Mouse (Mus musculus): Measurements from ENCODE around the gene Xylt1. TPM values are rescaled to one million over a fixed set of nuclear protein-coding genes. Genes with fewer than 3 reads are reported as not detected.

Gene Xylt1
- polyA plus RNA-seq, 1 experiment from 2014 or later: 0.75 TPM

GRCm38 (mm10) chr7:117375886-117376309 is 4.9 kb upstream of the Xylt1 start:
- no peak overlapping the region for H3K4me2 ChIP-seq (ENCODE audit: low read depth, low read length)
- no peak for ATAC-seq (ENCODE audit: low read depth)
- no peaks in the 10 kb centered on the region for H3K9me3 ChIP-seq (ENCODE audit: control insufficient read depth, low read length)
- H3K4me3 ChIP-seq (ENCODE audit: low read length): no peak overlapping the region
- H3K4me1 ChIP-seq (replicated peaks; ENCODE audit: control insufficient read depth, insufficient read depth, low read length): peaks cover 4% of the 10 kb centered on the region; the same call in 1 of the 2 replicates
- H3K27me3 ChIP-seq (ENCODE audit: control insufficient read depth, insufficient read depth, low read depth, low read length): peaks cover 7% of the 10 kb centered on the region
- H3K36me3 ChIP-seq (ENCODE audit: control insufficient read depth, insufficient read depth, low read length): no peaks in the 10 kb centered on the region
- 27% methylated on average over 9 of the region's 9 CpGs for WGBS
- H3K27ac ChIP-seq (ENCODE audit: low read length): no peak overlapping the region
- H3K9ac ChIP-seq (ENCODE audit: low read length): no peak overlapping the region

- Histone ChIP-seq H3K36me3 (ENCODE audit: control insufficient read depth, insufficient read depth, low read length) (no peaks in the 10 kb centered on the region), H3K9ac (ENCODE audit: low read length) (no peak overlapping the region), H3K4me1 (replicated peaks; ENCODE audit: control insufficient read depth, insufficient read depth, low read length) (peaks cover 11% of the 10 kb centered on the region), H3K27ac (ENCODE audit: low read length) (no peak overlapping the region), H3K9me3 (ENCODE audit: control insufficient read depth, low read length) (no peaks in the 10 kb centered on the region), H3K27me3 (ENCODE audit: control insufficient read depth, insufficient read depth, low read depth, low read length) (peaks cover 8% of the 10 kb centered on the region), H3K4me2 (ENCODE audit: low read depth, low read length) (no peak overlapping the region), H3K4me3 (ENCODE audit: low read length) (no peak overlapping the region)
- WGBS: 60% methylated on average over 3 of the region's 3 CpGs
- no peak for ATAC-seq (ENCODE audit: low read depth)
Measured at GRCm38 (mm10) chr7:117377138-117377537, 3.6 kb upstream of the Xylt1 start.

GRCm38 (mm10) chr7:117380036-117380417 is 752 bp upstream of the Xylt1 start:
- 4% methylated on average over 7 of the region's 7 CpGs for WGBS
- Histone ChIP-seq H3K27ac (ENCODE audit: low read length) (no peak overlapping the region), H3K4me3 (ENCODE audit: low read length) (peak overlapping the region; percentile 82)

GRCm38 (mm10) chr7:117381188-117381981 is 606 bp downstream of the Xylt1 start:
- Histone ChIP-seq H3K27me3 (ENCODE audit: control insufficient read depth, insufficient read depth, low read depth, low read length) (peaks cover 10% of the 10 kb centered on the region), H3K4me3 (ENCODE audit: low read length) (peak overlapping the region; percentile 82), H3K9me3 (ENCODE audit: control insufficient read depth, low read length) (no peaks in the 10 kb centered on the region), H3K36me3 (ENCODE audit: control insufficient read depth, insufficient read depth, low read length) (no peaks in the 10 kb centered on the region), H3K27ac (ENCODE audit: low read length) (peak overlapping the region; percentile 68), H3K4me2 (ENCODE audit: low read depth, low read length) (peak overlapping the region; percentile 96), H3K4me1 (replicated peaks; ENCODE audit: control insufficient read depth, insufficient read depth, low read length) (peaks cover 22% of the 10 kb centered on the region), H3K9ac (ENCODE audit: low read length) (peak overlapping the region; percentile 85)
- WGBS: under 1% methylated on average over 57 of the region's 64 CpGs
- peak; percentile 73 for ATAC-seq (ENCODE audit: low read depth)

More at GRCm38 (mm10) chr7:117380036-117380417, 752 bp upstream of the Xylt1 start:
- Histone ChIP-seq H3K9me3 (ENCODE audit: control insufficient read depth, low read length) (no peaks in the 10 kb centered on the region), H3K27me3 (ENCODE audit: control insufficient read depth, insufficient read depth, low read depth, low read length) (peaks cover 10% of the 10 kb centered on the region), H3K4me1 (replicated peaks; ENCODE audit: control insufficient read depth, insufficient read depth, low read length) (peaks cover 22% of the 10 kb centered on the region), H3K36me3 (ENCODE audit: control insufficient read depth, insufficient read depth, low read length) (no peaks in the 10 kb centered on the region), H3K9ac (ENCODE audit: low read length) (peak overlapping the region; percentile 85), H3K4me2 (ENCODE audit: low read depth, low read length) (peak overlapping the region; percentile 96)
- no peak for ATAC-seq (ENCODE audit: low read depth)

- Histone ChIP-seq H3K4me1 (replicated peaks; ENCODE audit: control insufficient read depth, insufficient read depth, low read length) (peaks cover 22% of the 10 kb centered on the region), H3K4me3 (ENCODE audit: low read length) (peak overlapping the region; percentile 82), H3K27ac (ENCODE audit: low read length) (no peak overlapping the region), H3K4me2 (ENCODE audit: low read depth, low read length) (peak overlapping the region; percentile 96), H3K36me3 (ENCODE audit: control insufficient read depth, insufficient read depth, low read length) (no peaks in the 10 kb centered on the region), H3K9me3 (ENCODE audit: control insufficient read depth, low read length) (no peaks in the 10 kb centered on the region), H3K27me3 (ENCODE audit: control insufficient read depth, insufficient read depth, low read depth, low read length) (peaks cover 10% of the 10 kb centered on the region), H3K9ac (ENCODE audit: low read length) (peak overlapping the region; percentile 85)
- ATAC-seq (ENCODE audit: low read depth): no peak
- WGBS: 29% methylated on average over 2 of the region's 2 CpGs
Measured at GRCm38 (mm10) chr7:117382006-117382405, 1.2 kb downstream of the Xylt1 start.

GRCm38 (mm10) chr7:117383147-117383940 is 2.6 kb downstream of the Xylt1 start:
- peaks cover 22% of the 10 kb centered on the region for H3K4me1 ChIP-seq (replicated peaks; ENCODE audit: control insufficient read depth, insufficient read depth, low read length)
- peaks cover 10% of the 10 kb centered on the region for H3K27me3 ChIP-seq (ENCODE audit: control insufficient read depth, insufficient read depth, low read depth, low read length)
- no peaks in the 10 kb centered on the region for H3K36me3 ChIP-seq (ENCODE audit: control insufficient read depth, insufficient read depth, low read length)
- no peak overlapping the region for H3K9ac ChIP-seq (ENCODE audit: low read length)
- ATAC-seq (ENCODE audit: low read depth): no peak
- no peak overlapping the region for H3K27ac ChIP-seq (ENCODE audit: low read length)
- H3K4me2 ChIP-seq (ENCODE audit: low read depth, low read length): peak overlapping the region; percentile 11; the same call in 1 of the 2 replicates
- WGBS: 57% methylated on average over 7 of the region's 7 CpGs
- no peak overlapping the region for H3K4me3 ChIP-seq (ENCODE audit: low read length)
- H3K9me3 ChIP-seq (ENCODE audit: control insufficient read depth, low read length): no peaks in the 10 kb centered on the region

GRCm38 (mm10) chr7:117386376-117386775 is 5.6 kb downstream of the Xylt1 start:
- peaks cover 17% of the 10 kb centered on the region for H3K4me1 ChIP-seq (replicated peaks; ENCODE audit: control insufficient read depth, insufficient read depth, low read length)
- 81% methylated on average over 4 of the region's 4 CpGs for WGBS
- no peaks in the 10 kb centered on the region for H3K36me3 ChIP-seq (ENCODE audit: control insufficient read depth, insufficient read depth, low read length)
- H3K27me3 ChIP-seq (ENCODE audit: control insufficient read depth, insufficient read depth, low read depth, low read length): peaks cover 2% of the 10 kb centered on the region
- no peak overlapping the region for H3K9ac ChIP-seq (ENCODE audit: low read length)
- no peak for ATAC-seq (ENCODE audit: low read depth)
- H3K4me2 ChIP-seq (ENCODE audit: low read depth, low read length): no peak overlapping the region
- H3K4me3 ChIP-seq (ENCODE audit: low read length): no peak overlapping the region
- no peak overlapping the region for H3K27ac ChIP-seq (ENCODE audit: low read length)
- no peaks in the 10 kb centered on the region for H3K9me3 ChIP-seq (ENCODE audit: control insufficient read depth, low read length)

GRCm38 (mm10) chr7:117388284-117388988 is 7.7 kb downstream of the Xylt1 start:
- WGBS: 84% methylated on average over 9 of the region's 9 CpGs
- no peak for ATAC-seq (ENCODE audit: low read depth)

GRCm38 (mm10) chr7:117389048-117389447 is 8.3 kb downstream of the Xylt1 start:
- no peaks in the 10 kb centered on the region for H3K27me3 ChIP-seq (ENCODE audit: control insufficient read depth, insufficient read depth, low read depth, low read length)
- WGBS: 55% methylated on average over 3 of the region's 3 CpGs
- no peaks in the 10 kb centered on the region for H3K36me3 ChIP-seq (ENCODE audit: control insufficient read depth, insufficient read depth, low read length)
- no peaks in the 10 kb centered on the region for H3K9me3 ChIP-seq (ENCODE audit: control insufficient read depth, low read length)
- H3K4me3 ChIP-seq (ENCODE audit: low read length): no peak overlapping the region
- no peak overlapping the region for H3K4me2 ChIP-seq (ENCODE audit: low read depth, low read length)
- peaks cover 11% of the 10 kb centered on the region for H3K4me1 ChIP-seq (replicated peaks; ENCODE audit: control insufficient read depth, insufficient read depth, low read length)
- H3K27ac ChIP-seq (ENCODE audit: low read length): no peak overlapping the region
- no peak overlapping the region for H3K9ac ChIP-seq (ENCODE audit: low read length)
- ATAC-seq (ENCODE audit: low read depth): no peak

More at GRCm38 (mm10) chr7:117388284-117388988, 7.7 kb downstream of the Xylt1 start:
- no peak overlapping the region for H3K4me2 ChIP-seq (ENCODE audit: low read depth, low read length)
- H3K36me3 ChIP-seq (ENCODE audit: control insufficient read depth, insufficient read depth, low read length): no peaks in the 10 kb centered on the region
- H3K9ac ChIP-seq (ENCODE audit: low read length): no peak overlapping the region
- no peaks in the 10 kb centered on the region for H3K9me3 ChIP-seq (ENCODE audit: control insufficient read depth, low read length)
- peaks cover 11% of the 10 kb centered on the region for H3K4me1 ChIP-seq (replicated peaks; ENCODE audit: control insufficient read depth, insufficient read depth, low read length)
- no peaks in the 10 kb centered on the region for H3K27me3 ChIP-seq (ENCODE audit: control insufficient read depth, insufficient read depth, low read depth, low read length)
- no peak overlapping the region for H3K27ac ChIP-seq (ENCODE audit: low read length)
- H3K4me3 ChIP-seq (ENCODE audit: low read length): no peak overlapping the region

Data from lung, embryonic 16.5 days (tissue).